Mouse (Mus musculus) gastrocnemius, adult 8-10 months (tissue): ENCODE results near the gene Mrps27. TPM values are rescaled to one million over a fixed set of nuclear protein-coding genes. Genes with fewer than 3 reads are reported as not detected.

Experiments
- DNase-seq, 2 experiments: peaks; one replicate each; pipeline ENCODE4 v3.0.0; 2022; ENCODE audit warnings: low spot score in 2 of 2
- total RNA-seq, 4 experiments: library from RNA; stranded (reverse); gene quantifications; 2 replicates each; pipeline ENCODE4 v1.2.4; 2022

Gene Mrps27
- total RNA-seq, 4 experiments from 2014 or later = 23.0 to 26.5 (median 25.5) TPM

- no peak for DNase-seq
These were observed 94.8 kb downstream of the Mrps27 start for GRCm38 (mm10) chr13:99439357-99439756.

- no peak for DNase-seq
These were observed 95.6 kb downstream of the Mrps27 start for GRCm38 (mm10) chr13:99440228-99440627.

GRCm38 (mm10) chr13:99441700-99442433 is 97.3 kb downstream of the Mrps27 start:
- peak; percentile 43 to 52 for DNase-seq

- DNase-seq = no peak
These were observed 98.1 kb downstream of the Mrps27 start for GRCm38 (mm10) chr13:99442434-99443249.

GRCm38 (mm10) chr13:99443484-99444175 is 99.0 kb downstream of the Mrps27 start:
- DNase-seq = no peak

GRCm38 (mm10) chr13:99444431-99444871 is 99.9 kb downstream of the Mrps27 start:
- DNase-seq = no peak

GRCm38 (mm10) chr13:99444880-99445279 is 100.3 kb downstream of the Mrps27 start:
- no peak for DNase-seq

- DNase-seq = no peak
These were observed 102.4 kb downstream of the Mrps27 start for GRCm38 (mm10) chr13:99447002-99447401.

- DNase-seq = peak; percentile 34 to 38
These were observed 103.0 kb downstream of the Mrps27 start for GRCm38 (mm10) chr13:99447403-99448199.

GRCm38 (mm10) chr13:99448278-99448677 is 103.7 kb downstream of the Mrps27 start:
- no peak for DNase-seq

- DNase-seq = no peak
These were observed 105.0 kb downstream of the Mrps27 start for GRCm38 (mm10) chr13:99449547-99449946.

- peak in 1 of 2 experiments; percentile 45 for DNase-seq
These were observed 106.2 kb downstream of the Mrps27 start for GRCm38 (mm10) chr13:99450766-99451165.

GRCm38 (mm10) chr13:99451276-99451675 is 106.7 kb downstream of the Mrps27 start:
- DNase-seq = no peak

- no peak for DNase-seq
These were observed 107.9 kb downstream of the Mrps27 start for GRCm38 (mm10) chr13:99452444-99452843.

GRCm38 (mm10) chr13:99454977-99455376 is 110.4 kb downstream of the Mrps27 start:
- no peak for DNase-seq

- no peak for DNase-seq
These were observed 114.2 kb downstream of the Mrps27 start for GRCm38 (mm10) chr13:99458658-99459386.

GRCm38 (mm10) chr13:99459612-99460011 is 115.0 kb downstream of the Mrps27 start:
- peak in 1 of 2 experiments; percentile 22 for DNase-seq

GRCm38 (mm10) chr13:99461886-99462285 is 117.3 kb downstream of the Mrps27 start:
- DNase-seq = no peak

- peak in 1 of 2 experiments; percentile 59 for DNase-seq
These were observed 120.0 kb downstream of the Mrps27 start for GRCm38 (mm10) chr13:99464551-99464950.
